Mouse (Mus musculus) layer of hippocampus, adult 18-20 months (tissue): ENCODE measurements around the gene Tmem256. TPM values are rescaled to one million over a fixed set of nuclear protein-coding genes. Genes with fewer than 3 reads are reported as not detected.

Experiments
- DNase-seq, 2 experiments: peaks; one replicate each; pipeline ENCODE4 v3.0.0; 2022; ENCODE audit warnings: low spot score in 2 of 2
- microRNA-seq, 2 experiments: library from miRNA; unstranded; fragments of <30 nt; microRNA quantifications; one replicate each; pipeline ENCODE4 v1.2.0; 2021
- total RNA-seq, 2 experiments: library from RNA; stranded (reverse); gene quantifications; 2 replicates each; pipeline ENCODE4 v1.2.3; 2021

Tmem256 gene
- total RNA-seq, 2 experiments from 2014 or later, result 110 to 117 TPM

DNA sequence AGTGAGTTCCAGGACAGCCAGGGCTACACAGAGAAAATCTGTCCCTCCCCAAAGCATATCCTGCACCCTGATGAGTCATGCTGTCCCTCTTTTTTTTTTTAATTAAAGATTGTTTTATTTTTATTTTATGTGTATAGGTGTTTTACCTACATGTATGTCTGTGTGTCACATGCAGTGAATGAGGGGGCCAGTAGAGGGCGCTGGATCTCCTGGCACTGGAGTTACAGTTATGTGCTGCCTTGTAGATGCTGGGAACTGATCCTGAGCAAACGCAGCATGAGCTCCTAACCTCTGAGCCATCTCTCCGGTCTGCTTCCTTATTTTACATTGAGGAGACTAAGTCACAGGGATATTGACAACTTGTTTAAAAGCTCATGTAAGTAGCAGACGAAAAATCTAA, 44.8 kb downstream of the Tmem256 start:
- no peak for DNase-seq

- DNase-seq, result no peak
Measured at GRCm38 (mm10) chr11:69883527-69884151, 45.3 kb downstream of the Tmem256 start.

DNA sequence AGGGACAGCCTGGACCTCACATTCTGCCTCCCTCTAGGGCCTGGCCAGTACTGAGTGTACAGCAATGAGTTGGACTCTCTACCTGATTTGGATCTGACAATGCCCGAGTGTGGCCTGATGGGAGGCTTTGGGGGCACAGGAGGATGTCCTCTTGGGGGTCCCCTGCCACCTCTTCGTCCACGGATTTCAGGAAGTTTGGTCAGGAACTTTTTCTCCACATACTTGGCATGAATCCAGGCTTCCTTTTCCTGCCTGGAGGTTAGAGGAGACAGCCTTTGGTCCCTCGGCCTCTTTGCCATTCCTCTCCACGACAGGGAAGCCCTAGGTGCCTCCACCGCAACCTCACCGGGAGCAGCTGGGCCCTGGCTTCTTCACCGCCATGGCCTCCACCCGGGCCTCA, 45.9 kb downstream of the Tmem256 start:
- no peak for DNase-seq

DNA sequence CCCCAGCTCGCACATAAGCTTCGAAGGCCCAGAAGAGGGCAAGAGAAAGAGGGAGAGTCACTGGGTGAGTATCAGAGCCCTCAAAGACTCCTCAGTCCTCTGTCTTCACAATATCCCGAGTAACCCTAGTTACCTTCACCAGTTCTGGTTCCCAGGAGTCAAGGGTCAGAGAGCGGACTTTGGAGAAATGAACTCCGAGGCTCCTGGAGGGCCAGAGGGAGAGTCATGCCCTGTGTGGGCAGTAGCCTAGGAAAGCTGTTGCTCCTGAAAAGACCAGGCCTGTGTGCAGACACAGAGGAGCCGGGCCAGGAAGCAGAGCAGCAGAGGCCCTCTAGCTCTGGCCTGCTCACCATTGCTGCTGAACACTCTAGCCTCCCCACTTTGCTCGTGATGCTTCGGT, 46.3 kb downstream of the Tmem256 start:
- no peak for DNase-seq

- DNase-seq, result no peak
Measured at GRCm38 (mm10) chr11:69886907-69887635, 48.8 kb downstream of the Tmem256 start.

Small RNAs within 50 kb of the gene (microRNA-seq; reads per million reads assigned to microRNA genes)
- gene Mir6924, result 0 reads per million in 2 experiments

Other genes with a start within 250 kb of the Tmem256 start
- 100 to 1,000 TPM; 402 to 407 TPM for gene Atp1b2, start 232.6 kb upstream of the Tmem256 start, total RNA-seq
- not detected for gene Shbg, start 220.6 kb upstream of the Tmem256 start, total RNA-seq
- 10 to 100 TPM in 1 of 2 experiments, 1 to 10 TPM in 1; 9.5 to 12.1 TPM for gene Sat2, start 216.5 kb upstream of the Tmem256 start, total RNA-seq
- gene Fxr2, start 205.5 kb upstream of the Tmem256 start, total RNA-seq, result 100 to 1,000 TPM; 139 to 142 TPM
- gene Sox15, start 183.2 kb upstream of the Tmem256 start, total RNA-seq, result not detected
- gene Mpdu1, start 175.9 kb upstream of the Tmem256 start, total RNA-seq, result 10 to 100 TPM; 56.2 to 60.3 TPM
- gene Cd68, start 172.4 kb upstream of the Tmem256 start, total RNA-seq, result 10 to 100 TPM; 13.1 to 13.8 TPM
- gene Eif4a1, start 166.1 kb upstream of the Tmem256 start, total RNA-seq, result 100 to 1,000 TPM; 325 to 357 TPM
- 10 to 100 TPM; 96.1 to 97.5 TPM for gene Senp3, start 156.4 kb upstream of the Tmem256 start, total RNA-seq
- 1 to 10 TPM; 1.9 to 2.0 TPM for gene Tnfsf13, start 152.7 kb upstream of the Tmem256 start, total RNA-seq
- gene Tnfsf12, start 142.7 kb upstream of the Tmem256 start, total RNA-seq, result 10 to 100 TPM; 11.4 to 12.4 TPM
- gene Tnfsfm13, start 142.4 kb upstream of the Tmem256 start, total RNA-seq, result 1 to 10 TPM; 1.2 to 1.6 TPM
- gene Polr2a, start 79.9 kb upstream of the Tmem256 start, total RNA-seq, result 10 to 100 TPM; 55.6 to 55.9 TPM
- not detected for gene Slc35g3, start 76.5 kb upstream of the Tmem256 start, total RNA-seq
- 100 to 1,000 TPM; 147 to 152 TPM for gene Zbtb4, start 72.6 kb upstream of the Tmem256 start, total RNA-seq
- gene Chrnb1, start 42.6 kb upstream of the Tmem256 start, total RNA-seq, result 1 to 10 TPM in 1 of 2 experiments, under 1 TPM in 1; 0.52 to 1.0 TPM
- 10 to 100 TPM; 27.4 to 27.6 TPM for gene Fgf11, start 36.7 kb upstream of the Tmem256 start, total RNA-seq
- gene Tmem102, start 32.9 kb upstream of the Tmem256 start, total RNA-seq, result not detected
- not detected for gene Gm39566, start 23.2 kb upstream of the Tmem256 start, total RNA-seq
- not detected for gene Spem2, start 20.0 kb upstream of the Tmem256 start, total RNA-seq
- under 1 TPM in 1 of 2 experiments, not detected in 1; 0.62 TPM for gene Spem1, start 16.3 kb upstream of the Tmem256 start, total RNA-seq
- 100 to 1,000 TPM; 191 to 196 TPM for gene Nlgn2, start 730 bp upstream of the Tmem256 start, total RNA-seq
- 10 to 100 TPM; 15.9 to 16.1 TPM for gene Plscr3, start 7.9 kb downstream of the Tmem256 start, total RNA-seq
- not detected for gene Tnk1, start 20.2 kb downstream of the Tmem256 start, total RNA-seq
- gene Tmem95, start 39.5 kb downstream of the Tmem256 start, total RNA-seq, result not detected
- gene Kctd11, start 42.9 kb downstream of the Tmem256 start, total RNA-seq, result 1 to 10 TPM; 1.3 to 1.4 TPM
- not detected for gene Acap1, start 57.0 kb downstream of the Tmem256 start, total RNA-seq
- gene 2810408A11Rik, start 62.5 kb downstream of the Tmem256 start, total RNA-seq, result under 1 TPM; 0.17 to 0.58 TPM
- gene Neurl4, start 62.6 kb downstream of the Tmem256 start, total RNA-seq, result 100 to 1,000 TPM; 108 to 114 TPM
- 10 to 100 TPM; 35.7 to 36.1 TPM for gene Gps2, start 75.4 kb downstream of the Tmem256 start, total RNA-seq
- 100 to 1,000 TPM; 438 to 463 TPM for gene Eif5a, start 83.4 kb downstream of the Tmem256 start, total RNA-seq
- gene Ybx2, start 97.3 kb downstream of the Tmem256 start, total RNA-seq, result 1 to 10 TPM; 8.7 to 9.2 TPM
- gene Slc2a4, start 109.7 kb downstream of the Tmem256 start, total RNA-seq, result 1 to 10 TPM; 3.4 to 3.5 TPM
- gene Cldn7, start 126.3 kb downstream of the Tmem256 start, total RNA-seq, result not detected
- 100 to 1,000 TPM; 110 to 111 TPM for gene Ctdnep1, start 142.6 kb downstream of the Tmem256 start, total RNA-seq
- gene Elp5, start 144.0 kb downstream of the Tmem256 start, total RNA-seq, result 10 to 100 TPM; 76.7 to 80.1 TPM
- 100 to 1,000 TPM; 238 to 240 TPM for gene Gabarap, start 152.6 kb downstream of the Tmem256 start, total RNA-seq
- 10 to 100 TPM; 50.3 TPM for gene Phf23, start 157.3 kb downstream of the Tmem256 start, total RNA-seq
- gene Dvl2, start 162.1 kb downstream of the Tmem256 start, total RNA-seq, result 10 to 100 TPM; 33.0 to 38.7 TPM
- gene Acadvl, start 176.9 kb downstream of the Tmem256 start, total RNA-seq, result 10 to 100 TPM; 56.4 to 67.1 TPM
- gene Dlg4, start 178.4 kb downstream of the Tmem256 start, total RNA-seq, result 100 to 1,000 TPM; 846 to 862 TPM
- gene Asgr1, start 215.6 kb downstream of the Tmem256 start, total RNA-seq, result under 1 TPM; 0.84 to 0.99 TPM